Mouse (Mus musculus) erythroblast, embryonic 14.5 days (primary cell): Measurements from ENCODE around the gene Sap30l.

Experiments
- GATA1 ChIP-seq: IDR thresholded peaks from 2 replicates; pipeline ENCODE4 v1.6.1; 2012; ENCODE audit warnings: low read length, inconsistent platforms, mixed read lengths
- TAL1 ChIP-seq: IDR thresholded peaks from 3 replicates; pipeline ENCODE4 v1.6.1; 2012; ENCODE audit warnings: low read length, inconsistent platforms, mixed read lengths

- TF ChIP-seq GATA1 (no peak), TAL1 (no peak)
Observed at GRCm38 (mm10) chr11:57813641-57814040, 12.2 kb downstream of the Sap30l start.
